Mouse (Mus musculus) lung, adult 2 months (tissue): ENCODE data around the gene Bend3. TPM values are rescaled to one million over a fixed set of nuclear protein-coding genes. Genes with fewer than 3 reads are reported as not detected.
A peak's percentile ranks its signal among the peaks of the same experiment; 100 is the strongest.

Source experiments
- DNase-seq: peaks from one replicate; pipeline ENCODE4 v3.0.0; 2022
- H3K4me1 ChIP-seq: fragments of 200-500 bp; 2 replicates; pipeline ENCODE4 v1.6.1; 2011; ENCODE audit warnings: low read length; ENCODE audit not compliant: control insufficient read depth, insufficient read depth
- H3K4me3 ChIP-seq: fragments of 200-500 bp; replicated peaks from 2 replicates; pipeline ENCODE3; 2011; ENCODE audit warnings: low read depth, mild to moderate bottlenecking, control low read depth, low read length; ENCODE audit errors: extremely low read depth
- CTCF ChIP-seq: fragments of 200-500 bp; IDR thresholded peaks from 2 replicates; pipeline ENCODE4 v1.5.1; 2011; ENCODE audit warnings: mild to moderate bottlenecking, low read length, control low read depth; ENCODE audit not compliant: insufficient read depth
- POLR2A ChIP-seq: fragments of 200-500 bp; IDR thresholded peaks from 2 replicates; pipeline ENCODE4 v1.6.1; 2011; ENCODE audit warnings: low read depth, mild to moderate bottlenecking, control low read depth, low read length, borderline replicate concordance; ENCODE audit errors: extremely low read depth
- WGBS: fragments of 180-500 bp; shearing (Covaris S2); methylation state at CpG from one replicate; pipeline ENCODE4 v1.1.7; 2018; 5-methylcytosine and 5-hydroxymethylcytosine counted together
- polyA plus RNA-seq: library from polyadenylated mRNA; depleted of rRNA; stranded (reverse); fragments of >200 nt; gene quantifications from 2 replicates; pipeline ENCODE4 v1.2.3, GENCODE M21; 2012

Gene Bend3
- polyA plus RNA-seq, 1 experiment, result 4.0 TPM

DNA sequence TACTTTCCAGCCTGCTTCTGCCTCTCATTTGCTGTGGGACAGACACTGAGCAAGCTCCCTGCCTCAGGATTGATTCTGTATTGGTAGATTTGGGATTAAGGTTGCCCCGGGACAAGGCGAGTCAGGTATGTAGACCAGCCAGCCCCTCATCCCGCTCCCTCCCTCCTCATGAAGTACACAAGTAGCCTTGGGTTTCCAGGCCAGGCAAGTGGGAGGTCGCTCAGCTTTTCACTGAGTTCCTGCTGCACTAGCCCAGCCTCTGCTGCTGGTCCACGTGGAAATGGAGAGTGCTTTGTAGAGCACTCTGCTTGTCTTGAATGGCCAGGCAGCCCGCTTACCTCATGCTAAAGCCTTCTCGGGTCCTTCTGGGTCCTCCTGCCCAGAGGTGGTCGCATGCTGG is 11.4 kb downstream of the Bend3 start:
- TF ChIP-seq POLR2A (no peak), CTCF (no peak)
- Histone ChIP-seq H3K4me3 (no peak overlapping the region), H3K4me1 (peaks cover 2% of the 10 kb centered on the region; the same call in 1 of the 2 replicates)
- 59% methylated on average over 8 of the region's 8 CpGs for WGBS
- no peak for DNase-seq

DNA sequence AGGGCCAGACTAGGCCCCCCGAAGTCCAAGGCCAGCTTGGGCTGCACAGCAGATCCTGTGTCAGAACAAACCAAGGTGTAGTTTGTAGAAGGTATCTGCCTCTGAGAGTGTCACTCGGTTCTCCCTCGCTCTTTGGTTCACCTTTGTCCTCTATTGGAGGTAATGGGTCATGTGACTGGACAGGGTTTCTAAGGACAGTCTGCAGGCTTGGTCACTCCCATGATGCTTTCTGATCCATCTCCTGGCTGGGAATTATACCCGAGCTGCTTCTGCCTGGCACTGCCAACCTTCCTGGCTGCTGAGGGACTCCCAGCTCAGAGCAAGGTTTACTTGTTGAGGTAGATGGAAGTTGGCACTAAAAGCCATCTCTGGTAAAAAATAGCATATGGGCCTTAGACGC is 12.2 kb downstream of the Bend3 start:
- WGBS, result 68% methylated on average over 5 of the region's 5 CpGs
- Histone ChIP-seq H3K4me3 (no peak overlapping the region), H3K4me1 (peaks cover 2% of the 10 kb centered on the region; the same call in 1 of the 2 replicates)
- TF ChIP-seq CTCF (no peak), POLR2A (no peak)
- DNase-seq, result no peak

DNA sequence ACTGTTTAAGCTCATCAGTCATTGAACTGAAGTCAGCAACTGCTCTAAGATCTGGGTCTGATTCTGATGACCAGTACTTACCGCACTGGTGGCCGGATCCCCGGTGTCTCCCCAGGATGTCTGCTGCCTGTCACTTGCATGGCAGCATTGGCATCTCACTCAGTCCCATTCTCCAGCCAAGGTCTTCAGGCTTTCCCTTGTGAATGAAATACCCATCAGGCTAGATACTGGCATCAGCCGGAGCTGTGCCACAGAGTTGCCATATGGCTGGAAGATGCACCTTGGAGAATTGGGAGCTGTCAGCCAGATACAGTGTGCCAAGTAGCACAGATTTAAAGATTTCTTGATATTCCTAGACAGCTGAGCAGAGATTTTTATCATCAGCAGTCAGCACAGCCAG is 24.0 kb downstream of the Bend3 start:
- TF ChIP-seq CTCF, result no peak
- no peak for TF ChIP-seq POLR2A
- WGBS, result 97% methylated on average over 4 of the region's 4 CpGs
- Histone ChIP-seq H3K4me3 (no peak overlapping the region), H3K4me1 (no peaks in the 10 kb centered on the region)
- DNase-seq, result no peak

DNA sequence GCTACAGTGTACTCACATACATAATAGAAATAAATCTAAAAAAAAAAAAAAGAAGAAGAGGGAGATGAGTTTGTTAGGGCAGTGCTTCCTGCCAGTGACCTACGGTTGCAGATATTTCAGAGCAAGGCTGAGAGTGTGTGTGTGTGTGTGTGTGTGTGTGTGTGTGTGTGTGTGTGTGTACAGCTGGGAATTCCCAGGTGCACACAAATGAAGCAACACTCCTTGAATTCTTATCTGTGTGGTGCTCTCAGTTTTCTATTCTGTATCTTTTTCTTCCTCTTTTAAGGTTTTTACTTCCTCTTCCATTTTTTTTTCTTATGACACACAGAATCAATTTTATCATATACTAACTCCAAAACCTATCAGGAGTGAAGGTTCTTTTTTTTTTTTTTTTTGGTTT is 25.7 kb downstream of the Bend3 start:
- no peaks in the 10 kb centered on the region for H3K4me1 ChIP-seq
- no peak overlapping the region for H3K4me3 ChIP-seq
- WGBS, result 18% methylated on average over 1 of the region's 1 CpGs
- TF ChIP-seq CTCF, result no peak
- no peak for TF ChIP-seq POLR2A
- no peak for DNase-seq

DNA sequence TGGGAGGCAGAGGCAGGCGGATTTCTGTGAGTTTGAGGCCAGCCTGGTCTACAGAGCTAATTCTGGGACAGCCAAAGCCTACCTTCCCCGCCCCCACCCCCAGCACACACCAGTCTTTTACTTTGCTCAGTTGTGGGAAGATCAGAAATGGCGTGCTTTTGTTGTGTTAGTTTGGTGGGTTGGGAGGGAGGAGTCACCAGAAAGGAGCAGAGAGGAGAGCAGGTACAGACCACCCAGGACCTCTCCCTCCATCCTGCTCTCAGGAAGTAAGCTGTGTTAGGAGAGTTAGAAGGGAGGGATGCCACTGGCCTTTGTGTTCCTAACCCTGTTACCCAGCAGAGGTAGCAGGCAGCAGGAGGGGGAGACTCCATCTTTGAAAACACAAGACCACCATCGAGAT is 28.4 kb downstream of the Bend3 start:
- H3K4me3 ChIP-seq, result no peak overlapping the region
- TF ChIP-seq CTCF (no peak), POLR2A (no peak)
- H3K4me1 ChIP-seq, result no peaks in the 10 kb centered on the region
- no peak for DNase-seq
- 62% methylated on average over 4 of the region's 4 CpGs for WGBS

DNA sequence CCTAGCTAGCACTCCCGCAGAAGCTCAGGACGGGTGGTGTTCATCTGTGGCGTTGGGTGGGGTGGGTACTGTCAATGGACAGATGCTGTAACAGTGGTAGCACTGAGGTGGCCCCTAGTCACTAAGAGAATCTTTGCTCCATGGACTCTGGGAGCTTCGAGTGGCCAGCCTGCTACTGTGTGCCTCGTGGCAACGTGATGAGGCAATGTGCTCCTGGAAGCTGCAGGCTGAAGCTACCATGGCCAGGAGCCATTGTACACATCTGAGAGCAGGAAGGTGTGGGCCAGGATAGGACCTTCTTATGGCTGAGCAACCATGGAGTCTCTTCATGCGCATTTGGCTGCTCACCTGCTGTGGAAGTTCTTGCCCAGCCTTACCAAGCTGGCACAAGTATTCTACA is 30.6 kb downstream of the Bend3 start:
- Histone ChIP-seq H3K4me3 (no peak overlapping the region), H3K4me1 (no peaks in the 10 kb centered on the region)
- WGBS, result 90% methylated on average over 7 of the region's 7 CpGs
- TF ChIP-seq CTCF (no peak), POLR2A (no peak)
- DNase-seq, result no peak

DNA sequence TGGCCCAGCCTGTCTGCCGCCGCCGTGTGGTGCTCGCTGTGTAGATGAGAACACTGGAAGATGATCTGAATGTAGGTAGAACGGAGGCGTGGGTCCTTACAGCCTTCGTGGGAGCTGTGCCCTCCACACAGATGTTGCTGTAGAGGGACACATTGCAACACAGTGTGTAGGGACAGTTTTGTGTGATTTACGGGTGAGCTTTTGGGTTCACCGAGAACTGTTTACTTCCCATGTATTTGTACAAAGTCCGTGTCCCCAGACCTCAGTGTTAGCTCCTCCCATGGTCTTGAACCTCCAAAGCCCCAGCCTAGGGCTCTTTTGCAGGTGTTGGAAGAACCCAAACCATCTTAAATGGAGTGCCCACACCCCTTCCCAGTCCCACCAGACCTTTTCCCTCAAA is 34.3 kb downstream of the Bend3 start:
- TF ChIP-seq POLR2A, result no peak
- TF ChIP-seq CTCF, result no peak
- DNase-seq, result no peak
- Histone ChIP-seq H3K4me3 (no peak overlapping the region), H3K4me1 (no peaks in the 10 kb centered on the region; the same call in 1 of the 2 replicates)
- 91% methylated on average over 10 of the region's 10 CpGs for WGBS

DNA sequence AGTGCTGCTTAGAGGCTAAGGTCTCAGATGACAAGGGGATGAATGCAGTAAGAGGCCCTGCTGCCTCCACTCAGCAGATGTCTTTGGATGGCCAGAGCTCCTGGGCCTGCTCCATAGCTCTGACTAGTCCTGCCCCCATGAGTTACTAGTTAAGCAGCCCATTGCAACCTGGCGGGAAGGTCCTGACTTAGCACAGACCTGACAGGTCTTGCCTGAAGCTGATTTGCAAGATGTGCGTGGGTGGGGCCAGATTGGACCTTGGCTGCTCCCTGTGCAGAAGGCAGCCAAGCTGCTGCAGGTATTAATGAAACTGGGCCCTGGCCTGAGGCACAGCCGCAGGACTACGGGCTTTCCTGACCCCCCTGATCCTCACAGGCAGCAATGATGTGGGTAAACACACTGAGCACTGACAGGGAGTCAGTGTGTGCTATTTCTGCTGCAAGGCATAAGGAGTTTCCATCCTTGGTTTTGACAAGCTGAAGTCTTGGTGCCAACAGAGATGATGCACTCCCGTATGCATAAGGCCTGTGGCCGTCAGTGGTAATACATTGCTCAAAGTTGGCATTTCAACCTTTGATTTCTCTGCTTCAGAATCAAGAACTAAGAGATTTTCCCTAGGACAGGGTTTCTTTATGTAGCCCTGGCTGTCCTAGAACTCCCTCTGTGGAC is 38.5 kb downstream of the Bend3 start:
- TF ChIP-seq CTCF, result no peak
- TF ChIP-seq POLR2A, result no peak
- no peak overlapping the region for H3K4me3 ChIP-seq
- WGBS, result 59% methylated on average over 6 of the region's 6 CpGs
- no peak for DNase-seq
- no peaks in the 10 kb centered on the region; the same call in 1 of the 2 replicates for H3K4me1 ChIP-seq

DNA sequence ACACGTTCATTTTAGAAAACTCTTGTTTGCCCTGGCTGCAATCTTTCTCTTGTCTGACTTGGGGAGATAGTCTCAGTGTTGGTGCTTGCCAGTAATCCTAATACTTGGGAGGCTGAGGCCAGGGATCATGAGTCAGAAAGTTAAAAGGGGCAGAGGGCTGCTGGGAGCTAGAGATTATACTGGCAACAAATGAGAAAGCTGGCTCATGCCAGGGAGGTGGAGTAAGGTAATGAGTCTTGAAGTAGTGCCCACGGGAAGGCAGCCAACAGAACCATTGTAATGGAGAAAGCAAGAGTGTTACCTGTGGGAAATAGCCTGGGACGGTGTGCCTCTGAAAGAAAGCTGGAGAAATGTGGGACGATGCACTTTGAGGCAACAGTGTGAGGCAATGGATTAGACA is 39.2 kb downstream of the Bend3 start:
- DNase-seq, result peak; percentile 67
- Histone ChIP-seq H3K4me1 (no peaks in the 10 kb centered on the region; the same call in 1 of the 2 replicates), H3K4me3 (no peak overlapping the region)
- WGBS, result 46% methylated on average over 4 of the region's 4 CpGs
- TF ChIP-seq POLR2A, result no peak
- no peak for TF ChIP-seq CTCF

DNA sequence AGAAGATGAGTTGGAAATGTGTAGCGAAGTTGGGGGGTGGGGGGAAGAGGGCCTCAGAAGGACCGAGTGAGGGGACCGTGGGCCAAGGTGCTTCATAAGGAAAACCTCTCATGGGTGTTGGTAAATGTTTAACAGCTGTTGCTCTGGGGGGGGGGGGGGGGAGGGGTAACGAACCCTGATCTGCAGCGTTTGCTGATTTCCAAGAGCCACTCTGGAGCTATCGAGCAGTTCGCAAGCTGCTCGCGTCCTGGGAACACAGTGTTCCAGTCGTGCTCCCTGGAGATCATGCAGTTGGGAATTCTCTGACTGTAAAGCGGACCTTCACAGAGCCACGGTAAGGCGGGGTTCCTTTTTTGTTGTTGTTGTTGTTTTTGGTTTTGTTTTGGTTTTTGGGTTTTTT is 39.7 kb downstream of the Bend3 start:
- peak; percentile 15 for DNase-seq
- WGBS, result 48% methylated on average over 13 of the region's 13 CpGs
- H3K4me3 ChIP-seq, result peak overlapping the region; percentile 55

More for the DNA sequence above, 39.7 kb downstream of the Bend3 start:
- TF ChIP-seq POLR2A, result peak; percentile 73; the same call in 1 of the 2 replicates
- TF ChIP-seq CTCF, result no peak
- no peaks in the 10 kb centered on the region; the same call in 1 of the 2 replicates for H3K4me1 ChIP-seq
